Mouse (Mus musculus) thymus, postnatal 0 days (tissue): ENCODE measurements at regions not wholly inside any gene's neighbourhood (a gene's known extent, or its start where the extent isn't known, plus 50 kb on each side); places are given as distances from the start of the nearest gene placed in this dataset.

Source experiments
- DNase-seq: peaks from one replicate; pipeline ENCODE4 v3.0.0-alpha.2; 2015; ENCODE audit warnings: low spot score

GRCm38 (mm10) chr10:117479721-117480455, 100.1 kb upstream of the Cpsf6 start:
- DNase-seq: no peak

GRCm38 (mm10) chr10:117478931-117479280, 99.1 kb upstream of the Cpsf6 start:
- DNase-seq: no peak

- no peak for DNase-seq
These were observed 98.6 kb upstream of the Cpsf6 start for GRCm38 (mm10) chr10:117478202-117478930.

GRCm38 (mm10) chr10:117477331-117478201, 97.8 kb upstream of the Cpsf6 start:
- no peak for DNase-seq

- no peak for DNase-seq
These were observed 95.5 kb upstream of the Cpsf6 start for GRCm38 (mm10) chr10:117475086-117475945.

- DNase-seq: no peak
These were observed 94.7 kb upstream of the Cpsf6 start for GRCm38 (mm10) chr10:117474351-117475085.

GRCm38 (mm10) chr10:117473471-117473870, 93.7 kb upstream of the Cpsf6 start:
- no peak for DNase-seq

GRCm38 (mm10) chr10:117472568-117472930, 92.7 kb upstream of the Cpsf6 start:
- no peak for DNase-seq

GRCm38 (mm10) chr10:117471818-117472567, 92.2 kb upstream of the Cpsf6 start:
- no peak for DNase-seq

GRCm38 (mm10) chr10:117471036-117471817, 91.4 kb upstream of the Cpsf6 start:
- DNase-seq: no peak

GRCm38 (mm10) chr10:117470481-117470880, 90.7 kb upstream of the Cpsf6 start:
- DNase-seq: no peak

- no peak for DNase-seq
These were observed 89.8 kb upstream of the Cpsf6 start for GRCm38 (mm10) chr10:117469573-117470090.

- DNase-seq: no peak
These were observed 89.2 kb upstream of the Cpsf6 start for GRCm38 (mm10) chr10:117468931-117469572.

GRCm38 (mm10) chr10:117468381-117468780, 88.6 kb upstream of the Cpsf6 start:
- no peak for DNase-seq

GRCm38 (mm10) chr10:117467161-117467560, 87.3 kb upstream of the Cpsf6 start:
- DNase-seq: no peak

GRCm38 (mm10) chr10:117466391-117466790, 86.6 kb upstream of the Cpsf6 start:
- no peak for DNase-seq

- DNase-seq: no peak
These were observed 85.9 kb upstream of the Cpsf6 start for GRCm38 (mm10) chr10:117465671-117466250.
